Mouse (Mus musculus) ES-E14 (cell line): ENCODE data around the gene Gm4881. TPM values are rescaled to one million over a fixed set of nuclear protein-coding genes. Genes with fewer than 3 reads are reported as not detected.

Experiments used
- DNase-seq: peaks from one replicate; pipeline ENCODE4 v3.0.0-alpha.2; 2013; ENCODE audit warnings: low read depth, low spot score
- H3K27ac ChIP-seq: 2 replicates; pipeline ENCODE4 v1.5.1; 2012; ENCODE audit warnings: low read depth, mild to moderate bottlenecking, low read length, moderate library complexity, mixed read lengths; ENCODE audit not compliant: poor library complexity, insufficient read depth, severe bottlenecking
- H3K36me3 ChIP-seq: 2 replicates; pipeline ENCODE4 v1.6.1; 2012; ENCODE audit warnings: mild to moderate bottlenecking, low read length, moderate library complexity, mixed read lengths; ENCODE audit not compliant: control insufficient read depth, poor library complexity, insufficient read depth, severe bottlenecking
- H3K4me1 ChIP-seq, 2 experiments: fragments of 150-350 bp in 1 of 2; sonication (generic) in 1 of 2; 2 replicates each; pipeline ENCODE4 v1.6.1; 2012; ENCODE audit warnings: low read length in 2 of 2, mild to moderate bottlenecking in 1 of 2, mixed read lengths in 1 of 2; ENCODE audit not compliant: control insufficient read depth in 2 of 2, insufficient read depth in 2 of 2, poor library complexity in 1 of 2
- H3K4me3 ChIP-seq, 2 experiments: fragments of 150-350 bp in 1 of 2; sonication (generic) in 1 of 2; 2 replicates each; pipeline ENCODE4 v1.5.1; 2012; ENCODE audit warnings: low read length in 2 of 2, low read depth in 1 of 2, mild to moderate bottlenecking in 1 of 2, mixed read lengths in 1 of 2; ENCODE audit not compliant: insufficient read depth in 1 of 2, poor library complexity in 1 of 2, severe bottlenecking in 1 of 2
- H3K9ac ChIP-seq: 2 replicates; pipeline ENCODE4 v1.6.1; 2012; ENCODE audit warnings: low read depth, mild to moderate bottlenecking, low read length, mixed read lengths; ENCODE audit not compliant: poor library complexity, insufficient read depth, severe bottlenecking
- H3K9me3 ChIP-seq: fragments of 150-350 bp; sonication (generic); 2 replicates; pipeline ENCODE4 v1.6.1; 2012; ENCODE audit warnings: low read depth, mild to moderate bottlenecking, low read length; ENCODE audit not compliant: control insufficient read depth, insufficient read depth
- CHD2 ChIP-seq: IDR thresholded peaks from 2 replicates; pipeline ENCODE4 v1.6.1; 2014; ENCODE audit warnings: mild to moderate bottlenecking, low read depth, low read length, inconsistent platforms
- HCFC1 ChIP-seq: IDR thresholded peaks from 2 replicates; pipeline ENCODE4 v1.6.1; 2012; ENCODE audit warnings: low read length, inconsistent platforms, borderline replicate concordance; ENCODE audit not compliant: insufficient read depth
- MAFK ChIP-seq: IDR thresholded peaks from 2 replicates; pipeline ENCODE4 v1.6.1; 2014; ENCODE audit warnings: mild to moderate bottlenecking, low read depth, low read length, inconsistent platforms; ENCODE audit not compliant: insufficient read depth
- ZC3H11A ChIP-seq: IDR thresholded peaks from 2 replicates; pipeline ENCODE4 v1.6.1; 2012; ENCODE audit warnings: low read depth, mild to moderate bottlenecking, inconsistent platforms, low read length, borderline replicate concordance
- ZNF384 ChIP-seq: IDR thresholded peaks from 2 replicates; pipeline ENCODE4 v1.6.1; 2012; ENCODE audit warnings: low read depth, low read length, inconsistent platforms
- in situ Hi-C, 2 experiments: fragments of 600-800 bp; cut with MboI; formaldehyde crosslinking; loops; one replicate each; pipeline ENCODE4 v1.15.1; 2025; ENCODE audit warnings: low sequenced_read_pairs in 2 of 2, inconsistent platforms in 1 of 2; ENCODE audit not compliant: unreplicated experiment in 2 of 2
- total RNA-seq: library from RNA; depleted of rRNA; stranded (reverse); fragments of 300-350 nt; gene quantifications from 2 replicates; pipeline ENCODE4 v1.2.3, GENCODE M21; 2012

The Gm4881 gene
- total RNA-seq, 1 experiment = not detected

GRCm38 (mm10) chr7:24890281-24891216, 53.7 kb downstream of the Gm4881 start:
- Histone ChIP-seq H3K36me3 (peaks cover 50% of the 10 kb centered on the region), H3K27ac (0 out of 2 replicates have a peak overlapping the region, but pooled peaks have one; percentile 8), H3K4me1 (peaks cover 0 to 12% of the 10 kb centered on the region in 2 experiments; a peak in 2 of 4 replicates), H3K4me3 (no peak overlapping the region), H3K9ac (no peak overlapping the region), H3K9me3 (no peaks in the 10 kb centered on the region)
- in situ Hi-C loops = no loop called here
- peak; percentile 85 for DNase-seq
- peak; percentile 57; the same call in 1 of the 2 replicates for TF ChIP-seq HCFC1
- peak; percentile 50; the same call in 1 of the 2 replicates for TF ChIP-seq MAFK
- no peak for TF ChIP-seq ZNF384
- TF ChIP-seq ZC3H11A = no peak

DNA sequence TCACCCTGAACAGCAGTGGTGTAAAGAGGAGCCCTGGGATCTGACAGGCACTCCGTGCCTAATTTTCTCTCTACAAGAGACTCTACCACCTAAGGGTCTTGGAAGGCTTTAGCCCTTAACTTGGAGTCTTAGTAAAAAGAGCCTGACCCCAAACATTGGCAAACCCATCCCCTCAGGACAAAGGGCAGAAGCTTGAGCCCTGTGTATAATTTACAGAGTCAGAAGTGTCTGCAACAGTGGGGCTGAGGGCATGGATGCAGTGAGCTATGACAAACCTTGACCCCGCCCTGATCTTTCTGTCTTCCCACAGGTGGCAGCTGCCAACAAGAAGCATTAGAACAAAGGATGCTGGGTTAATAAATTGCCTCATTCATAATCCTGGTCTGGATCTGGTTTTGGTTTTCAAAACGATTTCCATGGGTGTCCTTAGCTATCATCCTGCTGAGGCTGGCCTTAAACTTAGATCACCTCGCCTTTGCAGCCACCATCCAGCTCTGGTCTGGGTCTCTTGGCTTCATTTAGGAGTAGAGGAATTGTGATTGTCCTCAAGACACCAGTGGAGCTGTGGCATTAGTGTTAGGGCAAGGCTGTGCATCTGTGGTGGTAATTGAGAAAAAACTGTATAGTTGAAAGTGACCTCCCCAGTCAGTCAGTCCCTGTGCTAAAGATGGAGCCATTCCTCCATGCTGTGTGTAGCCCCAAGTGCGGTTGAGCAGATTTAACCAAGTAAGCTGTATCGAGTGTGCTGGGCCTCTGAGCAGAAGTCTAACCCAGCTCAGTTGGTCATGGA, 54.7 kb downstream of the Gm4881 start:
- peaks cover 0 to 12% of the 10 kb centered on the region in 2 experiments; a peak in 2 of 4 replicates for H3K4me1 ChIP-seq
- TF ChIP-seq CHD2 (0 out of 2 replicates have a peak, but pooled peaks have one; percentile 3), HCFC1 (no peak), ZC3H11A (no peak), MAFK (no peak), ZNF384 (no peak)
- no peak for DNase-seq
- H3K9me3 ChIP-seq = no peaks in the 10 kb centered on the region
- H3K9ac ChIP-seq = no peak overlapping the region
- H3K27ac ChIP-seq = 0 out of 2 replicates have a peak overlapping the region, but pooled peaks have one; percentile 8
- H3K36me3 ChIP-seq = peaks cover 59% of the 10 kb centered on the region
- in situ Hi-C loops = no loop called here
- H3K4me3 ChIP-seq = no peak overlapping the region

DNA sequence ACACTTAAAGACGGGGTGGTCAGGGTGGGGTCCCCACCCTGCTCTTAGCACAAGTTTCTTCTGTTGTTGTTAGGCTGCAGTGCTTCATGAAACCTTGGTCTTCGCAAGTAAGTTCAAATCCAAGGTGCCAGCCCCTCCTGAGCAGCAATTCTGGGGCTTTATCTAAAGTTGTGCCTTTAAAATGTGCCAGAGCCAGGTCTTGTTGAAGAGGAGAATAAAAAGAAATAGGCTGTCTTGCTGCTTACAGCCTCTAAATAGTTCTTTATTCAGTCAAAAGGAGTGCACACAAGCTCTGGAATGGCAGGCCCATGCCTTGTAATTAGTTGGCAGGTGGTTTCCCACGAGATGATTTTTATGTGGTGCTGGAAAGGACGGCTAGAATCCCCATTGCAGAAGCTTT, 57.2 kb downstream of the Gm4881 start:
- Histone ChIP-seq H3K27ac (peak overlapping the region; percentile 63; the same call in 1 of the 2 replicates), H3K4me1 (peaks cover 0 to 15% of the 10 kb centered on the region in 2 experiments; a peak in 2 of 4 replicates), H3K9me3 (no peaks in the 10 kb centered on the region), H3K9ac (peak overlapping the region; percentile 100), H3K4me3 (peak overlapping the region; percentile 70 to 98; a peak in 3 of 4 replicates), H3K36me3 (peaks cover 59% of the 10 kb centered on the region)
- TF ChIP-seq HCFC1 (no peak), CHD2 (no peak), MAFK (no peak), ZNF384 (no peak), ZC3H11A (no peak)
- no peak for DNase-seq
- in situ Hi-C loops = no loop called here

- Histone ChIP-seq H3K9ac (peak overlapping the region; percentile 100), H3K4me1 (peaks cover 0 to 14% of the 10 kb centered on the region in 2 experiments; a peak in 1 of 4 replicates), H3K4me3 (peak overlapping the region; percentile 70 to 98), H3K27ac (peak overlapping the region; percentile 94), H3K36me3 (peaks cover 59% of the 10 kb centered on the region), H3K9me3 (no peaks in the 10 kb centered on the region)
- in situ Hi-C loops = no loop called here
- no peak for DNase-seq
- TF ChIP-seq ZNF384 = no peak
- no peak for TF ChIP-seq CHD2
- TF ChIP-seq ZC3H11A = no peak
- TF ChIP-seq HCFC1 = no peak
- TF ChIP-seq MAFK = no peak
Observed at GRCm38 (mm10) chr7:24886308-24886633, 58.0 kb downstream of the Gm4881 start.
